Mouse (Mus musculus) neural tube, embryonic 14.5 days (tissue): ENCODE data around the gene Zfp72. TPM values are rescaled to one million over a fixed set of nuclear protein-coding genes. Genes with fewer than 3 reads are reported as not detected.

Source experiments
- ATAC-seq: fragments of 200-750 bp; cut with Nextera tagmentation; 2 replicates; pipeline ENCODE4 v1.8.0; 2017; ENCODE audit warnings: low read depth, mild to moderate bottlenecking, moderate TSS enrichment, moderate library complexity
- H3K27ac ChIP-seq: fragments of 300-500 bp; sonication (generic); 2 replicates; pipeline ENCODE4 v1.5.1; 2014; ENCODE audit warnings: low read depth, mild to moderate bottlenecking, control low read depth, low read length, moderate library complexity, mixed read lengths
- H3K27me3 ChIP-seq: fragments of 300-500 bp; sonication (generic); 2 replicates; pipeline ENCODE4 v1.6.1; 2014; ENCODE audit warnings: low read length; ENCODE audit not compliant: control insufficient read depth, insufficient read depth
- H3K36me3 ChIP-seq: fragments of 300-500 bp; sonication (generic); 2 replicates; pipeline ENCODE4 v1.6.1; 2014; ENCODE audit warnings: low read length, mixed read lengths; ENCODE audit not compliant: control insufficient read depth, insufficient read depth
- H3K4me1 ChIP-seq: fragments of 300-500 bp; sonication (generic); 2 replicates; pipeline ENCODE4 v1.6.1; 2014; ENCODE audit warnings: low read length; ENCODE audit not compliant: control insufficient read depth, insufficient read depth
- H3K4me2 ChIP-seq: fragments of 300-500 bp; sonication (generic); 2 replicates; pipeline ENCODE4 v1.6.1; 2014; ENCODE audit warnings: mild to moderate bottlenecking, low read depth, low read length, control low read depth
- H3K4me3 ChIP-seq: fragments of 300-500 bp; sonication (generic); 2 replicates; pipeline ENCODE4 v1.5.1; 2014; ENCODE audit warnings: low read depth, low read length, control low read depth, mixed read lengths
- H3K9ac ChIP-seq: fragments of 300-500 bp; sonication (generic); replicated peaks from 2 replicates; pipeline ENCODE4 v1.6.1; 2014; ENCODE audit warnings: low read depth, mild to moderate bottlenecking, control low read depth, low read length, mixed read lengths
- H3K9me3 ChIP-seq: fragments of 300-500 bp; sonication (generic); 2 replicates; pipeline ENCODE4 v1.6.1; 2016; ENCODE audit warnings: low read length; ENCODE audit not compliant: control insufficient read depth
- WGBS: fragments of 180-500 bp; shearing (Covaris S2); extraction: QIAGEN DNeasy Blood & Tissue Kit; methylation state at CpG from one replicate; pipeline ENCODE4 v1.1.7; 2014; 5-methylcytosine and 5-hydroxymethylcytosine counted together
- polyA plus RNA-seq: library from polyadenylated mRNA; unstranded; fragments of >200 nt; fragmentation: Nextera tagmentation; extraction: Ambion mirVana; gene quantifications from 2 replicates; pipeline ENCODE4 v1.2.1, GENCODE M21; 2014

Gene Zfp72
- polyA plus RNA-seq, 1 experiment from 2014 or later = 9.4 TPM

- H3K4me2 ChIP-seq = no peak overlapping the region
- H3K27me3 ChIP-seq = no peaks in the 10 kb centered on the region
- no peak overlapping the region for H3K4me3 ChIP-seq
- no peak overlapping the region for H3K9ac ChIP-seq
- no peak overlapping the region for H3K27ac ChIP-seq
- H3K4me1 ChIP-seq = no peaks in the 10 kb centered on the region
- 92% methylated on average over 13 of the region's 13 CpGs for WGBS
- peak; percentile 25; the same call in 1 of the 2 replicates for ATAC-seq
- H3K36me3 ChIP-seq = peaks cover 16% of the 10 kb centered on the region
- H3K9me3 ChIP-seq = no peaks in the 10 kb centered on the region
Measured at GRCm38 (mm10) chr13:74363176-74363858, 27.3 kb downstream of the Zfp72 start.

- Histone ChIP-seq H3K27me3 (no peaks in the 10 kb centered on the region), H3K9ac (no peak overlapping the region), H3K9me3 (no peaks in the 10 kb centered on the region), H3K4me2 (no peak overlapping the region), H3K36me3 (peaks cover 16% of the 10 kb centered on the region), H3K4me1 (no peaks in the 10 kb centered on the region), H3K27ac (no peak overlapping the region), H3K4me3 (no peak overlapping the region)
- WGBS = 77% methylated on average over 2 of the region's 2 CpGs
- ATAC-seq = no peak
Measured at GRCm38 (mm10) chr13:74362218-74362617, 28.4 kb downstream of the Zfp72 start.

- no peak for ATAC-seq
- Histone ChIP-seq H3K4me3 (no peak overlapping the region), H3K4me2 (no peak overlapping the region), H3K9ac (no peak overlapping the region), H3K27ac (no peak overlapping the region), H3K9me3 (no peaks in the 10 kb centered on the region), H3K36me3 (peaks cover 20% of the 10 kb centered on the region), H3K27me3 (no peaks in the 10 kb centered on the region), H3K4me1 (no peaks in the 10 kb centered on the region)
- WGBS = 96% methylated on average over 13 of the region's 13 CpGs
Measured at GRCm38 (mm10) chr13:74356491-74356890, 34.1 kb downstream of the Zfp72 start.

- Histone ChIP-seq H3K36me3 (no peaks in the 10 kb centered on the region), H3K4me3 (peak overlapping the region; percentile 63), H3K9me3 (no peaks in the 10 kb centered on the region), H3K4me1 (peaks cover 17% of the 10 kb centered on the region), H3K27me3 (no peaks in the 10 kb centered on the region), H3K9ac (peak overlapping the region; percentile 72), H3K4me2 (peak overlapping the region; percentile 55), H3K27ac (peak overlapping the region; percentile 48)
- 2% methylated on average over 15 of the region's 15 CpGs for WGBS
- peak; percentile 47; the same call in 1 of the 2 replicates for ATAC-seq
Measured at GRCm38 (mm10) chr13:74350435-74350906, 40.2 kb downstream of the Zfp72 start.

- peak; percentile 98 for ATAC-seq
- Histone ChIP-seq H3K36me3 (no peaks in the 10 kb centered on the region), H3K4me2 (peak within 1 kb of the TSS; percentile 55), H3K4me3 (peak within 1 kb of the TSS; percentile 63), H3K9ac (peak within 1 kb of the TSS; percentile 72), H3K4me1 (peaks cover 17% of the 10 kb centered on the region), H3K27me3 (no peaks in the 10 kb centered on the region), H3K9me3 (no peaks in the 10 kb centered on the region), H3K27ac (peak within 1 kb of the TSS; percentile 48)
- 2% methylated on average over 57 of the region's 57 CpGs for WGBS
Measured at GRCm38 (mm10) chr13:74349566-74350434, 40.8 kb downstream of the Zfp72 start, which contains the start of the genes Sdha and Ccdc127. Gene Sdha, minus strand, starts transcription at chr13:74350280. Gene Ccdc127, plus strand, starts transcription at chr13:74350309.

GRCm38 (mm10) chr13:74341036-74341435 lies 49.6 kb downstream of the Zfp72 start:
- H3K27me3 ChIP-seq = no peaks in the 10 kb centered on the region
- no peak overlapping the region for H3K27ac ChIP-seq
- peaks cover 35% of the 10 kb centered on the region for H3K36me3 ChIP-seq
- no peaks in the 10 kb centered on the region for H3K9me3 ChIP-seq
- WGBS = 63% methylated on average over 3 of the region's 3 CpGs
- H3K4me1 ChIP-seq = no peaks in the 10 kb centered on the region
- H3K4me2 ChIP-seq = no peak overlapping the region
- H3K9ac ChIP-seq = no peak overlapping the region
- no peak overlapping the region for H3K4me3 ChIP-seq
- peak; percentile 70 for ATAC-seq

- no peak overlapping the region for H3K27ac ChIP-seq
- no peaks in the 10 kb centered on the region for H3K9me3 ChIP-seq
- H3K36me3 ChIP-seq = peaks cover 56% of the 10 kb centered on the region
- H3K9ac ChIP-seq = no peak overlapping the region
- no peak overlapping the region for H3K4me2 ChIP-seq
- no peak overlapping the region for H3K4me3 ChIP-seq
- no peaks in the 10 kb centered on the region for H3K27me3 ChIP-seq
- H3K4me1 ChIP-seq = no peaks in the 10 kb centered on the region
- ATAC-seq = no peak
Measured at GRCm38 (mm10) chr13:74329321-74329720, 61.3 kb downstream of the Zfp72 start.
